Mouse (Mus musculus) kidney, postnatal 4 days (tissue): ENCODE measurements at regions not wholly inside any gene's neighbourhood (a gene's known extent, or its start where the extent isn't known, plus 50 kb on each side); places are given as distances from the start of the nearest gene placed in this dataset.
A peak's percentile ranks its signal among the peaks of the same experiment; 100 is the strongest.

Experiments
- DNase-seq, 2 experiments: peaks; one replicate each; pipeline ENCODE4 v3.0.0; 2021; ENCODE audit warnings: mixed read lengths in 2 of 2

DNA sequence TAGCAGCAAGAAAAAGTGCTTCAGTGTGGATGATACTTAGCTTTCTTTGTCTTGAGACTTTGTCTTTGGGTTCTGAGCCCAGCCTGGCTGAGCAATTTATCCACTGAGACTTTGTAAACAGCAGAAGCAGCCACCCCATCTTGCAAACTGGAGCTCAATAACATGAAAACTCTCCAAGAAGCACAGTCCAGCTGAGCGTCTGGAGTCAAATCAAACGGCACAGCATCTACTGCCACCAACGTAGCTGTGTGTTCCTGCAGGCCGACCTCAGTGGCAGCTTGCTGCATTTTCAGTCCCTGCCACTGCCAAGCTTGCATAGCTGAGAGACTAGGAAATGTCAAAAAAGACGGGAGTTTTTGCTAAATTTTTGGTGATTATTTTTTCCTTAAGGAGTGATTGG is 68.8 kb upstream of the Galnt17 start:
- DNase-seq, result no peak

DNA sequence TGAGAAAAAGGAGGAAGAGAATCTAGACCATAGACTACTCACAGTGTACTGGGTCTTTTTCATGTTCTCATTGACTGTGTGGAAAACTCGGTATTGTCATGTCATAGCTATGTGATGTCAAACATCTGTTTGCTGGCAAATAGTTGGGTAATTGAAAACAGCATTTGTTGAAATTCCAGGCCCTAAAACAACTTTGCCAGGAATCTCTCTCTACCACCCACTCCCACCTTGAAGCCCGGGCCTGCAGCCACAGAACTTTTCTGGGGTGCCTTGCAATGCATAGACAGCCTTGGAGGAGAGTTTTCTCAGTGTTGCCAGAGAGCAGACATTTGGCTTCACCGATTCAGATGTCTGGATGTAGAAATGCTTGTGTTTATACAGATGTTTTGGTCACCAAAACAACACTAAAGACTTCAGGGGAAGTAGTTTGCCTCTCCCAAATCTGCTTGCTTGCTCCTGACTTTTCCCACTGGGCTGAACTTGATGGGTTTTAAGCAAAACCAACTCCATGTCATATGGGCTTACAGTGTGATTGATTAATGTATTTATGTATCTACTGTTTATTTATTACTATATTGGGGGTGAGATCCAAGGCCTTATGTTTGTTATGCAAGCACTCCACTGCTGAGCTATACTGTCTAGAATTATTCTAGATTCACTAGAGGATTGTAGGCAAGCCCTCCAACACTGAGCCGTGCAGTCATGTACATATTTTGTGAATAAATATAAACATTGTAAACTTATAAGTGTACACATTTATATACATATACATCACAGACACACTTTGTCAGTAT is 63.2 kb upstream of the Galnt17 start:
- peak in 1 of 2 experiments; percentile 8 for DNase-seq

- DNase-seq, result no peak
These were observed 59.2 kb upstream of the Galnt17 start for GRCm38 (mm10) chr5:131367461-131367860.

- DNase-seq, result no peak
These were observed 51.5 kb upstream of the Galnt17 start for GRCm38 (mm10) chr5:131359831-131360230.
